Mouse (Mus musculus): ENCODE data around the gene Obp2b.

Gene Obp2b

GRCm38 (mm10) chr2:25779076-25779475 lies 42.3 kb downstream of the Obp2b start:
- no peak for DNase-seq

- DNase-seq = peak; percentile 11
Observed at GRCm38 (mm10) chr2:25780921-25781320, 44.1 kb downstream of the Obp2b start.

GRCm38 (mm10) chr2:25781957-25782356 lies 45.1 kb downstream of the Obp2b start, which contains the start of gene Gm13539:
Gene Gm13539 (plus strand): TSS chr2:25782257.
- DNase-seq = no peak

GRCm38 (mm10) chr2:25785573-25786322 lies 48.9 kb downstream of the Obp2b start:
- DNase-seq = no peak

GRCm38 (mm10) chr2:25789092-25789491 lies 52.3 kb downstream of the Obp2b start:
- DNase-seq = no peak

Data from cerebellum, adult 11 months (tissue).